Mouse (Mus musculus): ENCODE measurements around the gene Spred3.

- TF ChIP-seq GATA1 (IDR thresholded peaks at IDR 0.05; ENCODE audit: borderline replicate concordance, low read length) (no peak), FLI1 (IDR thresholded peaks at IDR 0.05; ENCODE audit: low read length) (no peak)
Observed at GRCm38 (mm10) chr7:29212199-29212765, 42.1 kb upstream of the Spred3 start.

All from megakaryocyte, embryonic 14.5 days (primary cell).